Mouse (Mus musculus) MEL (cell line): Measurements from ENCODE around the gene Exd2.

Experiments
- BHLHE40 ChIP-seq: IDR thresholded peaks from 2 replicates; pipeline ENCODE4 v1.6.1; 2012; ENCODE audit warnings: low read depth, mild to moderate bottlenecking, inconsistent platforms, low read length, improper control_type of control experiment, borderline replicate concordance
- CTCF ChIP-seq, 3 experiments: IDR thresholded peaks in 2 of 3; conservative IDR thresholded peaks in 1 of 3; 2 replicates each; pipeline ENCODE4 v1.5.1; 2011 to 2012; ENCODE audit warnings: low read length in 3 of 3, low read depth in 2 of 3, mild to moderate bottlenecking in 2 of 3, improper control_type of control experiment in 1 of 3, inconsistent platforms in 1 of 3, mixed read lengths in 1 of 3, moderate library complexity in 1 of 3; ENCODE audit not compliant: control insufficient read depth in 1 of 3, insufficient read depth in 1 of 3, poor library complexity in 1 of 3, severe bottlenecking in 1 of 3
- EP300 ChIP-seq, 2 experiments: IDR thresholded peaks; 2 replicates each; pipeline ENCODE4 v1.6.1; 2011; ENCODE audit warnings: improper control_type of control experiment in 2 of 2, low read length in 2 of 2, low read depth in 1 of 2, mild to moderate bottlenecking in 1 of 2
- GABPA ChIP-seq: IDR thresholded peaks from 2 replicates; pipeline ENCODE4 v1.6.1; 2012; ENCODE audit warnings: low read depth, mild to moderate bottlenecking, inconsistent platforms, low read length, improper control_type of control experiment, moderate library complexity
- JUND ChIP-seq: IDR thresholded peaks from 2 replicates; pipeline ENCODE4 v1.6.1; 2011; ENCODE audit warnings: low read depth, mild to moderate bottlenecking, improper control_type of control experiment, low read length
- MAX ChIP-seq: IDR thresholded peaks from 2 replicates; pipeline ENCODE4 v1.6.1; 2011; ENCODE audit warnings: low read length, improper control_type of control experiment
- POLR2A ChIP-seq, 2 experiments: IDR thresholded peaks; 2 replicates each; pipeline ENCODE4 v1.6.1; 2011 to 2012; ENCODE audit warnings: low read length in 2 of 2, mild to moderate bottlenecking in 2 of 2, control low read depth in 1 of 2, improper control_type of control experiment in 1 of 2, low read depth in 1 of 2, moderate library complexity in 1 of 2; ENCODE audit not compliant: control insufficient read depth in 1 of 2, insufficient read depth in 1 of 2, poor library complexity in 1 of 2
- POLR2AphosphoS2 ChIP-seq: IDR thresholded peaks from 2 replicates; pipeline ENCODE4 v1.6.1; 2011; ENCODE audit warnings: low read length, improper control_type of control experiment
- RAD21 ChIP-seq: IDR thresholded peaks from 2 replicates; pipeline ENCODE4 v1.6.1; 2011; ENCODE audit warnings: mild to moderate bottlenecking, low read depth, low read length, improper control_type of control experiment
- USF1 ChIP-seq: IDR thresholded peaks from 2 replicates; pipeline ENCODE4 v1.6.1; 2014; ENCODE audit warnings: low read depth, mild to moderate bottlenecking, inconsistent platforms, low read length, improper control_type of control experiment, moderate library complexity
- ZC3H11A ChIP-seq: IDR thresholded peaks from 2 replicates; pipeline ENCODE4 v1.6.1; 2012; ENCODE audit warnings: low read depth, mild to moderate bottlenecking, inconsistent platforms, low read length, improper control_type of control experiment
- ZNF384 ChIP-seq: IDR thresholded peaks from 2 replicates; pipeline ENCODE4 v1.6.1; 2012; ENCODE audit warnings: low read depth, mild to moderate bottlenecking, inconsistent platforms, low read length, improper control_type of control experiment

DNA sequence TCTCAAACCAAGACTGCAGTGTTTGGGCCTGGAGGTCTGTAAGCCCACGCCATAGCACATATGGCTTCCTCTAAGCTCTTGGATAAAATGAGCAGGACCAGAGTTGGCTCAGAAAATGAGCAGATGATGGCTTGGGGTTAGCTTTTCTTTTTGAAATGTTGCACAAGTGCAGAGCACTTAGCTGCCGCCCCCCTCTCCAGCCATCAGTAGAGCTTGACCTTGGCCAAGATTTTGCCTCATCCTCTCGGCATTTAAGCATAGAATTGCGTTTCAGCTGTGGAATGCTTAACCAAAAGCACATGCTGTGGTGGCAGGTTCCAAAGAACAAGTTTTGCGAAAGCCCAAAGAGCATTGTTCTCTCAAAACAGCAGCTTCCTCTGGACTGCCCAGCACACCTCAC lies 41.8 kb downstream of the Exd2 start:
- no peak for TF ChIP-seq POLR2A (IDR thresholded peaks at IDR 0.05; ENCODE audit: control insufficient read depth in 1 of 2, insufficient read depth in 1 of 2, low read depth in 1 of 2, low read length in 2 of 2, poor library complexity in 1 of 2)
- TF ChIP-seq EP300 (IDR thresholded peaks at IDR 0.05; ENCODE audit: low read depth in 1 of 2, low read length in 2 of 2): no peak
- no peak for TF ChIP-seq BHLHE40
- no peak for TF ChIP-seq GABPA
- TF ChIP-seq JUND: no peak
- no peak for TF ChIP-seq CTCF (IDR thresholded peaks at IDR 0.05 in 2 of 3, conservative IDR thresholded peaks at IDR 0.05 in 1 of 3; ENCODE audit: control insufficient read depth in 1 of 3, insufficient read depth in 1 of 3, low read depth in 2 of 3, low read length in 3 of 3, poor library complexity in 1 of 3, severe bottlenecking in 1 of 3)
- no peak for TF ChIP-seq RAD21
- TF ChIP-seq USF1: no peak
- no peak for TF ChIP-seq POLR2AphosphoS2
- TF ChIP-seq ZC3H11A: no peak
- TF ChIP-seq ZNF384: no peak
- TF ChIP-seq MAX: no peak
